Mouse (Mus musculus): ENCODE data around the gene Scamp4. TPM values are rescaled to one million over a fixed set of nuclear protein-coding genes. Genes with fewer than 3 reads are reported as not detected.

Gene Scamp4
- total and polyA plus RNA-seq, 3 experiments = 18.5 to 89.9 (median 33.2) TPM

GRCm38 (mm10) chr10:80606306-80606705 is 3.6 kb downstream of the Scamp4 start:
- Histone ChIP-seq H3K4me3 (replicated peaks in 1 of 3; ENCODE audit: low read depth in 2 of 3, low read length in 2 of 3, poor library complexity in 1 of 3) (no peak overlapping the region), H3K79me2 (replicated peaks; ENCODE audit: control insufficient read depth, extremely low read depth, insufficient read depth, poor library complexity, severe bottlenecking) (peaks cover 35% of the 10 kb centered on the region), H3K27ac (ENCODE audit: insufficient read depth, low read depth) (no peak overlapping the region), H3K36me3 (replicated peaks in 1 of 2; ENCODE audit: control insufficient read depth in 1 of 2, insufficient read depth in 1 of 2, low read length in 1 of 2) (peaks cover 44 to 69% of the 10 kb centered on the region in 2 experiments), H3K9ac (ENCODE audit: insufficient read depth, low read depth) (no peak overlapping the region), H3K9me3 (replicated peaks; ENCODE audit: low read length) (no peaks in the 10 kb centered on the region), H3K27me3 (replicated peaks) (no peaks in the 10 kb centered on the region), H3K4me1 (ENCODE audit: control insufficient read depth in 1 of 2, insufficient read depth in 2 of 2) (peaks cover 22 to 59% of the 10 kb centered on the region in 2 experiments), H3K4me2 (ENCODE audit: insufficient read depth, low read depth, poor library complexity, severe bottlenecking) (no peak overlapping the region)
- in situ Hi-C loops (cut with MboI; ENCODE audit: low pct_ligation_motif_present, low pct_unique_long_range_greater_than_20kb, low sequenced_read_pairs) = no loop called here
- DNase-seq (ENCODE audit: extremely low read depth) = no peak
- TF ChIP-seq ZMIZ1 (IDR thresholded peaks at IDR 0.05; ENCODE audit: low read depth, low read length) (no peak), NRF1 (IDR thresholded peaks at IDR 0.05; ENCODE audit: low read depth, low read length) (no peak), ELF1 (IDR thresholded peaks at IDR 0.05; ENCODE audit: low read depth, low read length) (no peak), CHD2 (IDR thresholded peaks at IDR 0.05; ENCODE audit: low read length) (no peak), IRF4 (IDR thresholded peaks at IDR 0.05; ENCODE audit: low read depth, low read length) (no peak), JUN (IDR thresholded peaks at IDR 0.05; ENCODE audit: insufficient read depth, low read depth, low read length) (no peak), NELFE (IDR thresholded peaks at IDR 0.05; ENCODE audit: low read depth, low read length) (no peak), USF1 (IDR thresholded peaks at IDR 0.05; ENCODE audit: low read depth, low read length) (no peak)
- dilution Hi-C loops (cut with MboI; ENCODE audit: extremely low pct_ligation_motif_present, extremely low pct_unique_long_range_greater_than_20kb, low sequenced_read_pairs) = no loop called here

DNA sequence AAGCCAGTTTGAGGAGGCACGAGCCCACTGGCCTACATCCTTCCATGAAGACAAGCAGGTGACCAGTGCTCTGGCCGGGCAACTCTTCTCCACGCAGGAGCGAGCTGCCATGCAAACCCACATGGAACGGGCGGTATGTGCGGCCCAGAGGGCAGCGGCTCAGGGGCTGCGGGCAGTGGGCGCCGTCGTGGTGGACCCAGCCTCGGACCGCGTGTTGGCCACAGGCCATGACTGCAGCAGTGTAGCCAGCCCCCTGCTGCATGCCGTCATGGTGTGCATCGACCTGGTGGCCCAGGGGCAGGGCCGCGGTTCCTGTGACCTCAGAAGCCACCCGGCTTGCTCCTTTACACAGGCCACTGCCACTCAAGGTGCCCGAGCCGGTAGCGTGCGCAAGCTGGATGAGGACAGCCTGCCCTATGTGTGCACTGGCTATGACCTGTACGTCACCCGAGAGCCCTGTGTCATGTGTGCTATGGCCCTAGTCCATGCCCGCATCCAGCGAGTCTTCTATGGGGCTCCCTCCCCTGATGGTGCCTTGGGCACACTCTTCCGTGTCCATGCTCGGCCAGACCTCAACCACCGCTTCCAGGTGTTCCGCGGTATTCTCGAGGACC is 4.2 kb downstream of the Scamp4 start:
- H3K4me2 ChIP-seq (ENCODE audit: insufficient read depth, low read depth, poor library complexity, severe bottlenecking) = no peak overlapping the region
- DNase-seq (ENCODE audit: extremely low read depth) = no peak
- H3K27ac ChIP-seq (ENCODE audit: insufficient read depth, low read depth) = no peak overlapping the region
- no peak for TF ChIP-seq USF1 (IDR thresholded peaks at IDR 0.05; ENCODE audit: low read depth, low read length)
- TF ChIP-seq IRF4 (IDR thresholded peaks at IDR 0.05; ENCODE audit: low read depth, low read length) = no peak
- no peak for TF ChIP-seq MAX (IDR thresholded peaks at IDR 0.05; ENCODE audit: low read length)
- TF ChIP-seq PAX5 (IDR thresholded peaks at IDR 0.05; ENCODE audit: low read length) = no peak
- no peak for TF ChIP-seq MAZ (IDR thresholded peaks at IDR 0.05; ENCODE audit: low read depth, low read length)
- TF ChIP-seq ZNF384 (IDR thresholded peaks at IDR 0.05; ENCODE audit: low read depth, low read length) = no peak
- TF ChIP-seq RCOR1 (conservative IDR thresholded peaks at IDR 0.05; ENCODE audit: low read depth, low read length) = no peak
- TF ChIP-seq POLR2A (IDR thresholded peaks at IDR 0.05; ENCODE audit: low read depth, low read length) = no peak
- no peak for TF ChIP-seq USF2 (conservative IDR thresholded peaks at IDR 0.05; ENCODE audit: low read depth, low read length)
- no peak for TF ChIP-seq CTCF (conservative IDR thresholded peaks at IDR 0.05 in 1 of 2, IDR thresholded peaks at IDR 0.05 in 1 of 2; ENCODE audit: low read depth in 2 of 2, low read length in 2 of 2)
- TF ChIP-seq ETS1 (conservative IDR thresholded peaks at IDR 0.05; ENCODE audit: low read depth, low read length) = no peak
- TF ChIP-seq NRF1 (IDR thresholded peaks at IDR 0.05; ENCODE audit: low read depth, low read length) = no peak
- no peak for TF ChIP-seq ZC3H11A (IDR thresholded peaks at IDR 0.05; ENCODE audit: low read depth, low read length)
- TF ChIP-seq UBTF (IDR thresholded peaks at IDR 0.05; ENCODE audit: low read depth, low read length) = no peak
- no peak for TF ChIP-seq SMC3 (IDR thresholded peaks at IDR 0.05; ENCODE audit: low read depth, low read length)
- TF ChIP-seq NELFE (IDR thresholded peaks at IDR 0.05; ENCODE audit: low read depth, low read length) = no peak
- TF ChIP-seq CHD1 (IDR thresholded peaks at IDR 0.05; ENCODE audit: low read depth, low read length) = no peak
- peaks cover 27 to 63% of the 10 kb centered on the region in 2 experiments for H3K4me1 ChIP-seq (ENCODE audit: control insufficient read depth in 1 of 2, insufficient read depth in 2 of 2)
- no peaks in the 10 kb centered on the region for H3K27me3 ChIP-seq (replicated peaks)
- dilution Hi-C loops (cut with MboI; ENCODE audit: extremely low pct_ligation_motif_present, extremely low pct_unique_long_range_greater_than_20kb, low sequenced_read_pairs) = no loop called here
- no peak overlapping the region for H3K9ac ChIP-seq (ENCODE audit: insufficient read depth, low read depth)
- H3K4me3 ChIP-seq (replicated peaks in 1 of 3; ENCODE audit: low read depth in 2 of 3, low read length in 2 of 3, poor library complexity in 1 of 3) = no peak overlapping the region
- in situ Hi-C loops (cut with MboI; ENCODE audit: low pct_ligation_motif_present, low pct_unique_long_range_greater_than_20kb, low sequenced_read_pairs) = no loop called here
- H3K9me3 ChIP-seq (replicated peaks; ENCODE audit: low read length) = no peaks in the 10 kb centered on the region
- peaks cover 35% of the 10 kb centered on the region for H3K79me2 ChIP-seq (replicated peaks; ENCODE audit: control insufficient read depth, extremely low read depth, insufficient read depth, poor library complexity, severe bottlenecking)
- peaks cover 47 to 73% of the 10 kb centered on the region in 2 experiments for H3K36me3 ChIP-seq (replicated peaks in 1 of 2; ENCODE audit: control insufficient read depth in 1 of 2, insufficient read depth in 1 of 2, low read length in 1 of 2)
